Mouse (Mus musculus) adrenal gland, adult 2 months (tissue): ENCODE data around the gene Atg10. TPM values are rescaled to one million over a fixed set of nuclear protein-coding genes. Genes with fewer than 3 reads are reported as not detected.

Experiments
- DNase-seq: peaks from one replicate; pipeline ENCODE4 v3.0.0; 2021
- polyA plus RNA-seq: library from polyadenylated mRNA; depleted of rRNA; stranded (reverse); fragments of >200 nt; gene quantifications from 2 replicates; pipeline ENCODE4 v1.2.3, GENCODE M21; 2012
- total RNA-seq, 2 experiments: library from RNA; stranded (reverse); gene quantifications; 2 replicates each; pipeline ENCODE4 v1.2.3; 2021

Atg10 gene
- total and polyA plus RNA-seq, 3 experiments, result 0.37 to 20.2 (median 17.7) TPM

DNA sequence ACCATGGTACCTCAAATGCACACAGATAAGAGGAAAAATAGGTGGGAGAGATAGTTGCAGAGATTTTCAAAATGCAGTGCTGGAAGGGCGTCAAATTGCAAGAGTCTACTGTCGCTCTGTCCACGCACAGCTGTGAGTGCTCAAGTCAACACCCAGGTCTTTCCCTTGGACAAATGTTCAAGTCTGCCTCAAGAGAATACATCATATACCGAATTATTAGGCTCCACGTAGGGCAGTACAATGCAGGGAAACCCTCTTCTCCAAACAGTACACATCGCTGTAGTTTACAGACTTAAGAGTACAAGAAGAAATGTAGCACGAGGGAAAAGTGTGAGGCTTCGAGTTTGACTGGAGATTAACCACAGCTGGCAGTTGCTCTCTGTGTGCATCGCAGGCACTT is 200.3 kb downstream of the Atg10 start:
- no peak for DNase-seq

- DNase-seq, result no peak
These were observed 211.9 kb downstream of the Atg10 start for GRCm38 (mm10) chr13:91011851-91012250.

GRCm38 (mm10) chr13:90995034-90995629 is 228.6 kb downstream of the Atg10 start:
- no peak for DNase-seq

GRCm38 (mm10) chr13:90993602-90994001 is 230.2 kb downstream of the Atg10 start:
- DNase-seq, result no peak

DNA sequence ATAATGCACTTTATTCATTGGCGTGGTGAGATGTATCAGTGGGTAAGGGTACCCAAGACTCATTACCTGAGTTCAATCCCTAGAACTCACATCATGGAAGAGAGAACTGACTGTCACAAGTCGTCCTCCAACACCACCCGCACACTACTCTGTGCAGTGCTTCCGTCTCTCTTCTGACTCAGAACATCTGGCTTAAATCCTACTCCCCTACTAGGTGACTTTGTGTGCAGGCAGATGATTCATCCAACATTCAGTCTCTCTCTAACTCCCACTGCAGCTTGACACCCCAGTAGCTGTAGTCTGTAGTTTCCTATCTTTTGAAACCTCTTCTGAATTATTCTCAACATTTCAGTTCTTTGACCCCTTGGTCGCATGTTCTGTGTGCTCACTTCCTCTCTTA is 230.8 kb downstream of the Atg10 start:
- DNase-seq, result peak; percentile 29

GRCm38 (mm10) chr13:90988226-90988625 is 235.5 kb downstream of the Atg10 start:
- no peak for DNase-seq

DNA sequence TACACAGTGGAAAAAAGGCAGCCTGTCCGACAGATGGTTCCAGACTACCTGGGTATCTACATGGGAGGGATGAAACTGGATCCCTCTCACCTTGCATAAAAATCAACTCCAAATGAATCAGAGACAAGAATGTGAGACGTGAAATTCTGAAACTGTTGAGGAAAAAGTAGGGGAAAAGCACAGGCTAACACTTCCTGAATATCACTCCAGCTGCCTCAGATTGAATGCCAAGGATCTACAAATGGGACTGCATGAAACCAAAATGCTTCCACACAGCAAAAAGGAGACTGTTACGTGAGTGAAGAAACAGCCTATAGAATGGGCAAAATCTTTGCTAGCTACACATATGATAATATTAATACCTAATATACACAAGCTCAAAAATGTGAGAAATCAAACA is 238.4 kb downstream of the Atg10 start:
- no peak for DNase-seq

DNA sequence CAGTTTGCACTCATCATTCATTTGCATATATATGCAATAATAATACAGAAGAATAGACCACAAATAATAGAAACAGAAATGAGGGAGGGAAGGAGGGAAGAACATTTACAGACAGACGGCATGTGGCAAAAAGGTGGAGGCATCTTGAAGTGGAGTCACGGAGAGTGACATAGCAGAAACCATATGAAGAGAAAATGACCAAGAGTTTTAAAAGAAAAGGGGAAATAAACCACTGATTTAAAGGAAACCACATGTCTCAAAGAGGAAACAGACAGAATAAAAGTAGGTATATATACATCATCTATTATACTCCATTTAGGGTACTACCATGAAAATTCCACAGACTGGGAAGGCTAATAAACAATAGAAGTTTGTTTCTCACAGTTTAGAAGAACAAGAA is 239.7 kb downstream of the Atg10 start:
- no peak for DNase-seq

DNA sequence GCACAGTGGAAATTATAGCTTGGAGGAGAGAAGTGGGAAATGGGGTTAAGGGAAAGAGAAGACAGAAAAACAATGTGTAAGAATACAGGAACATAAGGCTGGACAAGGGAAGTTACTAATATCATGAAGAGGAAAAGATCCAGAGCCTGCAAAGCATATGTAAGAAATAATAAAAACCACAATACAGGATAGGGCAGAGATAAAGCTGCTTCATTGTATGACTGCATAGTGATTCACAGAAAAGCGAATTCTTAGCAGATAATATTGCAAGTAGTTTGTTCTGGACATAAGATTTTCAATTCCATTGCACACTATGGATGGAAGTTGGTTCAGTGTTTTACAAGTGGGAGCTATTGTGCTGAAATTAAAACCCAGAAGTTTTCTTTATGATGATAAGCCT is 242.0 kb downstream of the Atg10 start:
- no peak for DNase-seq

DNA sequence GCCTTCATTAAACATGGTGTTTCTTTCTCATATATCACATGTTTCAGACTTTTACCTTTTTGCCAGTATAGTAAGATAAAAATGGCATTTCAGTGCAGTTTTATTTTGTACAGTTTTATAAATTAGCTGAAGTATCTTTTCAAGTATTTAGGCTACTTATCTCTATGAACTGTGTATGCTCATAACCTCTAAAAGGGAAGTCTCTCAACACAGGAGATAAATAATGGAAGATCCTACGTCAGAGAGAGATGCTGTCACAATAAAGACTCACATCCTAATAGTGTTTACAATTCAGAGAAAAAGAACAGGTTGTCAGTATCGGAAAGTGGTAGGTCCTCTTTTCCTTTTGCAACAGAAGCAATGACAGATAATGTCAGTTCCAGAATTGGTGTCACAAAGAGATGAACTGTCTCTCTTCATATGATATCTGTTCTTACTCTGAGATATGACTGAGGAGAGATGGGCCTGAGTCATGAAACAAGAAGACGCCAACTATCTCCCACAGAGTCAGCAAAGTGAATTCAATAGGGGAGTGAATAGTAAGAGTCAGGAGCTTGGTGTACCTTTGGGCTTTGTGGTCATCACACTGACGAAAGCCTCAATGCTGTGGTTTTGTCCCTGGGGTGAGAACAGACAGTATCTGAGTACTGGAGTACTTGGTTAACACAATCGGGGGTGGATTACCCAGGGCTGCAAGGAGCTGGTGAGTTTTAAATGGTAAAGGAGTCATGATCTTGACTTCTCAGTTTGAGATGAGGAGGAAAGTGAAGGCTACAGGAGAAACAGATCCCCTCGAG is 242.7 kb downstream of the Atg10 start:
- no peak for DNase-seq

GRCm38 (mm10) chr13:90977057-90977456 is 246.7 kb downstream of the Atg10 start:
- peak; percentile 71 for DNase-seq

GRCm38 (mm10) chr13:90973409-90973808 is 250.4 kb downstream of the Atg10 start:
- DNase-seq, result no peak

DNA sequence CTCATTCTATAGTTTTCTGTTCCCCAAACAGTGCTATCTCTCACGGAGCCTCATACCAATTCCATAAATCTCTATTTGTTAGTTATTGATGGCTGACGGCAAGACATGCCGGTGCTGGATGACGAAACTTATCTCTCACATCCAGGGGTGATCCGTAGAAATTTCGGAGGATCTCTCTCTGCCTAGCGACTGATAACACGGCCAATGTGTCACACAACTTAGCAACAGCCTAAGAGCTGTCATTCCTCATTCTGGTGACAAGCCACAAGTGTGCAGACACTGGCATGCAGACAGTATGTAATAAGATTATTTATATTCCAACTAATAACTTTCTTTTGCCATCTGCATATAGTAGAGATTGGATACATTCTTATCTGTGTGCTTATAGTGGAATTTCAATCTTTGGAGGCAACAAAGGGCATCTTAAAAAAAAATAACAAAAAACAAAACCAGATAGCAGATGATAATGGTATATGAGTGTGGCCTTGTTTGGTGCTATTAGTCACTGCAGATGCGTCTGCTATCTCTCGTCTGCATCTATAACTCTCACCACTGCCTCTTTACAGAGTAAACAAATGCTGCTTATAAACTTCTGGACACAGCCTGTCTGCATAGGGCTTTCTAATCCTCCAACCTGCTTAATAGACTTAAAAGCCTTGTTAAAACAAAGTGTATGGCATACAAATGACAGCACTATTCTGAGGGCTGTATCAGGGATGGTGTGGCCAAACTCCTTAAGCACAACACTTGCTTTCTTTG is 253.3 kb downstream of the Atg10 start:
- DNase-seq, result no peak

GRCm38 (mm10) chr13:90968940-90969339 is 254.8 kb downstream of the Atg10 start:
- no peak for DNase-seq

- peak; percentile 82 for DNase-seq
These were observed 256.3 kb downstream of the Atg10 start for GRCm38 (mm10) chr13:90967422-90967821.

DNA sequence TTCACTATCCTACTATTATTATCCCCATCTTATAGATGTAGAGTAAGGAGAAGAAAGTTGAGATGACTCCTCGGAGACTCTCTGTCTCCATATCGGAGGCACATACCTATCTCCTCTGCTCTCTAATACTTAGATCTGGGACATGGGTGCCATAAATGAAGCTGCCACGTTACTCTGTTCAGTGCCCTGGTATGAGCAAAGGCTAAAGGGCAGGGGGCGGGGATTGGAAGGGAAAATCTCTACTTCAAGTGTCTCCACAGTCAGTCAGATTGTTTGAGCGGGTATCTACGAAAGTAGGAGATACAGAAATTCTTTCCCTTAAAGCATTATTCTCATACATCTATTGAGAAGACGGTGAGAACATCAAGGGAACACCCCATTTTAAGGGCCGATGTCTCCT is 257.8 kb downstream of the Atg10 start:
- DNase-seq, result no peak

GRCm38 (mm10) chr13:90964511-90964910 is 259.3 kb downstream of the Atg10 start:
- no peak for DNase-seq

DNA sequence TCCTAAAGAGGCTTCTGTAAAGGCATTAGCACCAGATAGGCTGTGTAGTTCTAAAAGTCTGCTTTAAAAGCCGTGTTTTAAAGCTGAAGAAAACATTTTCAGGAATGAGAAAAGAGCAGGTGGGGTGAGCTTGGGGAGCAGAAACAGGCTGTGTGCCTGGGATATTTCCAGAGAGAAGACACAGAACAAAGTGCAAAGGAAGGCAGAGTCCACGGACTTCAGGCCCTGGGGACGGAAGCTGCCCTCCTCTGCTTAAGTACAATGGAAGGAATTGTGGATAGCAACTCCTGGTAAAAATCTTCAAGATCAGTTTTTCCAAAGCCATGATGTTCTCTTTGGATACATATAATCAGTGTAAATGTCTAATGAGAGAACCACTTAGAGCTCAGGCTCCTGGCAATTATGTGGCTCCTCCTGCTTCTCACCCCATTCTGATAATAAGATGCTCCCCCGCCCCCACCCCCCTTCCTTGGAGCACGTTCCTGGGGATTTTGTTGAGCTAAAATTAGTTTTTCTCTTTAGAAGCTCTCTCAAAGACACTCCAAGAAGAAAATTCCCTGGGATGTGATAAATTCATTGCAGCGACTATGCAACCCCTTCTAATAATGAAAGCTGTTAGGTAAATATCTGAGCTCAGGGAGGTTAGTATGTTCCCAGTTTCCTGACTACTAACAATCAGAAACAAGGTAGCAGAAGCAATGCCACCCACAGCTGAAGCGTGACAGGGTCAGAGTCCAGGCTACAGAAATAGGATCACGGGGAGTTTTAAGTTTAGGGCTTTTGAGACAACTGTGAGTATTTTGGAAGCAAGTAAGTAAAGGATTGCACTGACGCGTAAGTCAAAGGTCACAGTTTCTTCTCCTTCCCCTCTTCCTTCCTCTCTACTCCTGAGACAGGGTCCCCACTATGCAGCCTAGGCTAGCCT is 260.7 kb downstream of the Atg10 start:
- DNase-seq, result no peak

- no peak for DNase-seq
These were observed 263.2 kb downstream of the Atg10 start for GRCm38 (mm10) chr13:90960591-90960990.

DNA sequence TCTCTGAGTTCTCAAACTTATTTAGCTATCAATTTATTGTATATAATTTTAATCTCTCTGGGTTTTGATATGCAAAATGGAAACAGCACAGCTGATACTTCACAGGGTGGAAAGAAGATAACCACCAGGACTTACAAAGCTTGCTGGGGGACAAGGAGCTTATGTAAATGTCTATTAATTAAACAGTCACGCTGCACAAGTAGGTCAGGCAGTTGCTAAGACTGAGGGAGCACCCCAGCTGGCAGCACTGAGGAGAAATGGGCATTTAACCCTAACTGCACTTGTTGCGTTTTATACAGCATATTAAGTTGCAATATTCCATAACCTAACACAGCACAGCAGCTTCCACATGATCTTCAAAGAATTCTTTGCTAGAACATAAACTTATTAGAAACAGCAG is 264.9 kb downstream of the Atg10 start:
- DNase-seq, result no peak

GRCm38 (mm10) chr13:90939600-90939999 is 284.2 kb downstream of the Atg10 start:
- no peak for DNase-seq

GRCm38 (mm10) chr13:90939192-90939591 is 284.6 kb downstream of the Atg10 start:
- no peak for DNase-seq
